Mouse (Mus musculus): ENCODE data around the gene Arhgef33. TPM values are rescaled to one million over a fixed set of nuclear protein-coding genes. Genes with fewer than 3 reads are reported as not detected.

The Arhgef33 gene
- polyA plus RNA-seq, 1 experiment = 0.72 TPM

- no peak for DNase-seq (ENCODE audit: low spot score)
Observed at GRCm38 (mm10) chr17:80446470-80446869, 139.3 kb downstream of the Arhgef33 start.

Other genes starting within 250 kb of the Arhgef33 start
- gene Hnrnpll, start 245.1 kb upstream of the Arhgef33 start, polyA plus RNA-seq (2012; rRNA removed) = 34.7 and 39.7 TPM in 2 replicates
- gene Galm, start 179.9 kb upstream of the Arhgef33 start, polyA plus RNA-seq (2012; rRNA removed) = 10.7 and 12.7 TPM in 2 replicates
- 133 and 176 TPM in 2 replicates for gene Srsf7, start 100.1 kb upstream of the Arhgef33 start, polyA plus RNA-seq (2012; rRNA removed)
- 0.09 TPM in 1 of 2 replicates, not detected in the other for gene Ttc39d, start 99.9 kb upstream of the Arhgef33 start, polyA plus RNA-seq (2012; rRNA removed)
- 8.1 and 8.9 TPM in 2 replicates for gene Gemin6, start 83.0 kb upstream of the Arhgef33 start, polyA plus RNA-seq (2012; rRNA removed)
- gene Morn2, start 17.2 kb upstream of the Arhgef33 start, polyA plus RNA-seq (2012; rRNA removed) = 11.8 and 15.0 TPM in 2 replicates
- 17.6 and 20.4 TPM in 2 replicates for gene Dhx57, start 16.9 kb upstream of the Arhgef33 start, polyA plus RNA-seq (2012; rRNA removed)
- not detected in 2 replicates for gene Gm10190, start 66.1 kb downstream of the Arhgef33 start, polyA plus RNA-seq (2012; rRNA removed)
- gene Sos1, start 173.0 kb downstream of the Arhgef33 start, polyA plus RNA-seq (2012; rRNA removed) = 6.5 and 9.3 TPM in 2 replicates